Mouse (Mus musculus) cerebellum, adult 2 months (tissue): ENCODE results near the gene Chd4.

ENCODE experiments used
- CTCF ChIP-seq: fragments of 200-500 bp; IDR thresholded peaks from 2 replicates; pipeline ENCODE4 v1.5.1; 2011; ENCODE audit warnings: low read depth, mild to moderate bottlenecking, control low read depth, low read length, moderate library complexity, borderline replicate concordance; ENCODE audit not compliant: insufficient read depth
- POLR2A ChIP-seq: fragments of 200-500 bp; IDR thresholded peaks from 2 replicates; pipeline ENCODE4 v1.6.1; 2011; ENCODE audit warnings: low read length, control low read depth, borderline replicate concordance; ENCODE audit not compliant: insufficient read depth

- TF ChIP-seq CTCF (no peak), POLR2A (no peak)
Observed at GRCm38 (mm10) chr6:125173256-125173655, 77.5 kb downstream of the Chd4 start.
